Mouse (Mus musculus) limb, embryonic 13.5 days (tissue): ENCODE results near the gene St6galnac6. TPM values are rescaled to one million over a fixed set of nuclear protein-coding genes. Genes with fewer than 3 reads are reported as not detected.

ENCODE experiments used
- ATAC-seq: fragments of 200-750 bp; cut with Nextera tagmentation; 2 replicates; pipeline ENCODE4 v1.8.0; 2017; ENCODE audit warnings: low read depth, moderate number of reproducible peaks, moderate TSS enrichment; ENCODE audit not compliant: low FRiP score
- H3K27ac ChIP-seq: fragments of 300-500 bp; sonication (generic); 2 replicates; pipeline ENCODE4 v1.5.1; 2015; ENCODE audit warnings: inconsistent platforms, mild to moderate bottlenecking, moderate library complexity
- H3K27me3 ChIP-seq: fragments of 300-500 bp; sonication (generic); 2 replicates; pipeline ENCODE4 v1.6.1; 2015; ENCODE audit warnings: mild to moderate bottlenecking, inconsistent platforms
- H3K36me3 ChIP-seq: fragments of 300-500 bp; sonication (generic); 2 replicates; pipeline ENCODE4 v1.6.1; 2015; ENCODE audit warnings: inconsistent platforms, mild to moderate bottlenecking, moderate library complexity
- H3K4me1 ChIP-seq: fragments of 300-500 bp; sonication (generic); 2 replicates; pipeline ENCODE4 v1.6.1; 2015; ENCODE audit warnings: inconsistent platforms
- H3K4me2 ChIP-seq: fragments of 300-500 bp; sonication (generic); replicated peaks from 2 replicates; pipeline ENCODE4 v1.6.1; 2015; ENCODE audit warnings: inconsistent platforms, mild to moderate bottlenecking, moderate library complexity
- H3K4me3 ChIP-seq: fragments of 300-500 bp; sonication (generic); 2 replicates; pipeline ENCODE4 v1.5.1; 2015; ENCODE audit warnings: moderate library complexity, mild to moderate bottlenecking, inconsistent platforms
- H3K9ac ChIP-seq: fragments of 300-500 bp; sonication (generic); 2 replicates; pipeline ENCODE4 v1.6.1; 2015; ENCODE audit warnings: mild to moderate bottlenecking, inconsistent platforms
- H3K9me3 ChIP-seq: fragments of 300-500 bp; sonication (generic); 2 replicates; pipeline ENCODE4 v1.6.1; 2016; ENCODE audit warnings: inconsistent platforms
- WGBS: fragments of 180-500 bp; shearing (Covaris S2); methylation state at CpG from one replicate; pipeline ENCODE4 v1.1.7; 2015; 5-methylcytosine and 5-hydroxymethylcytosine counted together
- polyA plus RNA-seq: library from polyadenylated mRNA; unstranded; fragments of >200 nt; fragmentation: Nextera tagmentation; extraction: Ambion mirVana; gene quantifications from 2 replicates; pipeline ENCODE4 v1.2.1, GENCODE M21; 2015

St6galnac6 gene
- polyA plus RNA-seq, 1 experiment from 2014 or later = 29.5 TPM

DNA sequence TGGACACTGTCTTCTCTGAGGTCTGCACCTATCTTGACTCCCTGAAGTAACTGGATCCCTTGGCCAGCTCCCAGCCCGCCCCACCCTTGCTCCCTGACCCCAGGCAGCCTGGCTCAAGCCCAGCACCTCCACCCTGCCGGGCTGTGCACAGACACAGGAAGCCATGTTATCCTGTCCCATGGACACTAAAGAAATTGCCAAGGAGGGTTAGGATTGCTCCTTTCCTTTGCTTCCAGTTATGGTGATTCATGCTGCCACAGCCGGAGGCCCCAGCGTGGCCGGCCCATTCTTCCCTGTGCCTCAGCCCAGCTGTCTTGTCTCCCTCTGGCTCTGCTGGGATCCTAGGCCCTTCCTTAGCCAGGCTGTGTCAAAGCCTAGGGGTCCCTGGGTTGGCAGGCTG, 34.2 kb downstream of the St6galnac6 start:
- Histone ChIP-seq H3K4me2 (no peak overlapping the region), H3K4me3 (no peak overlapping the region), H3K27ac (peak overlapping the region; percentile 45; the same call in 1 of the 2 replicates), H3K9me3 (no peaks in the 10 kb centered on the region), H3K4me1 (peaks cover 21% of the 10 kb centered on the region), H3K27me3 (no peaks in the 10 kb centered on the region), H3K36me3 (no peaks in the 10 kb centered on the region), H3K9ac (no peak overlapping the region)
- 68% methylated on average over 5 of the region's 5 CpGs for WGBS
- no peak for ATAC-seq

DNA sequence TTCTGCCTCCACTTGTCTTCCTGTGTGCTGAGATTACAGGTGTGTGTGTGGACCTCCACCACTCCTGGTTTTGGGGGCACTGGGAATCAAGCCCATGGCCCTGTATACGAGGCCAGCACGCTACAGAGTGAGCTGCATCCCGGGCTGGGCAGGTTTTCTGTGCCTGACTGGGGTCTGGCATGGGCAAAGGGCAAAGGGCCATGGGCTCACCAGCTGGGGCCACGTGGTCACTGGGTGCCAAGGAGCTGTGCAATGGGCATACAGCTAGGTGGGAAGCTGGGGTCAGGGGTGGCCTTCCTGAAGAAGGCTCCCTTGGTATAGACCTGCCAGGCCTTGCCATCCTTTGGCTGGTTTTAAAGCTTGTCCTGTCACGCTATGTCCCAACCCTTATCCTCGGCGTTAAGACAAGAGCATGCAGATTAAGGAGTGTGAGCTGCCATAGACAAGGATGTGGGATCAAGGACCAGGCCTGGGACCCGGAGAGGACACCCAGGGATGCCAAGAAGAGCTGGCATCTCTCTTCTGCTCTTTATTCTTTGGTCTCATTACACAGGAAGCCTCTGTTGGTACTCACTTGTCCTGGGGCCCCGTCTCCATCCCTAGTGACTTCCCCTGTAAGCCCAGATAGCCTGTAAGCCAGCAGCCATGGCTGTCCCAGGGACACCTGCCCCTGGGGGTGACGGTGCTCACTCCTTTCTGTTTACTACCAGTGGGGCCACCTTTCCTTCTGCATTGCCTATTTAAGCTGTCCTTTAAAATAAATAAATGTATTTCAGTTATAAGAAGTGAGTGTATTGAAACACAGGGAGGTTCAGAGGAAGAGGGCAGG, 35.0 kb downstream of the St6galnac6 start:
- peaks cover 13% of the 10 kb centered on the region for H3K4me1 ChIP-seq
- H3K4me3 ChIP-seq = no peak overlapping the region
- no peak overlapping the region for H3K27ac ChIP-seq
- no peak overlapping the region for H3K9ac ChIP-seq
- H3K9me3 ChIP-seq = no peaks in the 10 kb centered on the region
- H3K27me3 ChIP-seq = no peaks in the 10 kb centered on the region
- 87% methylated on average over 10 of the region's 10 CpGs for WGBS
- no peaks in the 10 kb centered on the region for H3K36me3 ChIP-seq
- no peak overlapping the region for H3K4me2 ChIP-seq
- no peak for ATAC-seq

- Histone ChIP-seq H3K36me3 (no peaks in the 10 kb centered on the region), H3K4me2 (no peak overlapping the region), H3K27me3 (no peaks in the 10 kb centered on the region), H3K4me1 (peaks cover 10% of the 10 kb centered on the region), H3K4me3 (no peak overlapping the region), H3K27ac (peak overlapping the region; percentile 61; the same call in 1 of the 2 replicates), H3K9ac (no peak overlapping the region), H3K9me3 (no peaks in the 10 kb centered on the region)
- no peak for ATAC-seq
- WGBS = 74% methylated on average over 7 of the region's 7 CpGs
Measured at GRCm38 (mm10) chr2:32636617-32637016, 37.1 kb downstream of the St6galnac6 start.

GRCm38 (mm10) chr2:32637778-32638281, 38.3 kb downstream of the St6galnac6 start:
- Histone ChIP-seq H3K9me3 (no peaks in the 10 kb centered on the region), H3K27me3 (no peaks in the 10 kb centered on the region), H3K9ac (peak overlapping the region; percentile 48), H3K4me3 (no peak overlapping the region), H3K4me1 (peaks cover 16% of the 10 kb centered on the region), H3K27ac (peak overlapping the region; percentile 74), H3K36me3 (no peaks in the 10 kb centered on the region), H3K4me2 (peak overlapping the region; percentile 21; the same call in 1 of the 2 replicates)
- WGBS = 21% methylated on average over 11 of the region's 11 CpGs
- no peak for ATAC-seq

DNA sequence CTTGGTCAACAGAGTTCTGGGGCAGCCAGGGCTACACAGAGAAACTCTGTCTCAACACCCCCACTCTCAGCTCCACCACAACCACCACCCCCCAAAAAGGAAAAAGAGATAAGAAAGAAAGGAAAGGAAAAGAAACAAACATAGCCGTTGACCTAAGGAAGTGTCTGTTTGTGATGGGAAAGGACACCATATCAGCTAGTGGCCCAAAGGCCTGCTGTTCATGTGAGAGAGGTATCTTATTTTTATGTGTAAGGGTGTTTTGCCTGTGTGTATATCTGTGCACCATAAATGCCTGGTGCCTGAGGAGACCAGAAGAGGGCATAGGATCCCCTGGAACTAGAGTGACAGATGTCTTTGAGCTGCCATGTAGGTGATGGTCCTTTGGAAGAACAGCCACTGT, 40.1 kb downstream of the St6galnac6 start:
- Histone ChIP-seq H3K9ac (no peak overlapping the region), H3K4me1 (peaks cover 20% of the 10 kb centered on the region), H3K27ac (no peak overlapping the region), H3K4me2 (no peak overlapping the region), H3K4me3 (no peak overlapping the region), H3K27me3 (no peaks in the 10 kb centered on the region), H3K36me3 (no peaks in the 10 kb centered on the region), H3K9me3 (no peaks in the 10 kb centered on the region)
- ATAC-seq = no peak
- WGBS = 96% methylated on average over 1 of the region's 1 CpGs

GRCm38 (mm10) chr2:32640550-32641051, 41.1 kb downstream of the St6galnac6 start:
- Histone ChIP-seq H3K9ac (no peak overlapping the region; the same call in 1 of the 2 replicates), H3K27ac (no peak overlapping the region), H3K9me3 (no peaks in the 10 kb centered on the region), H3K27me3 (no peaks in the 10 kb centered on the region), H3K36me3 (no peaks in the 10 kb centered on the region), H3K4me2 (no peak overlapping the region), H3K4me3 (no peak overlapping the region), H3K4me1 (peaks cover 28% of the 10 kb centered on the region)
- no peak for ATAC-seq
- WGBS = 56% methylated on average over 6 of the region's 6 CpGs

- Histone ChIP-seq H3K4me2 (no peak overlapping the region), H3K27ac (no peak overlapping the region), H3K36me3 (no peaks in the 10 kb centered on the region), H3K9me3 (no peaks in the 10 kb centered on the region), H3K4me3 (no peak overlapping the region), H3K4me1 (peaks cover 38% of the 10 kb centered on the region), H3K9ac (no peak overlapping the region), H3K27me3 (no peaks in the 10 kb centered on the region)
- ATAC-seq = no peak
- WGBS = 85% methylated on average over 5 of the region's 5 CpGs
Measured at GRCm38 (mm10) chr2:32641810-32642209, 42.3 kb downstream of the St6galnac6 start.

DNA sequence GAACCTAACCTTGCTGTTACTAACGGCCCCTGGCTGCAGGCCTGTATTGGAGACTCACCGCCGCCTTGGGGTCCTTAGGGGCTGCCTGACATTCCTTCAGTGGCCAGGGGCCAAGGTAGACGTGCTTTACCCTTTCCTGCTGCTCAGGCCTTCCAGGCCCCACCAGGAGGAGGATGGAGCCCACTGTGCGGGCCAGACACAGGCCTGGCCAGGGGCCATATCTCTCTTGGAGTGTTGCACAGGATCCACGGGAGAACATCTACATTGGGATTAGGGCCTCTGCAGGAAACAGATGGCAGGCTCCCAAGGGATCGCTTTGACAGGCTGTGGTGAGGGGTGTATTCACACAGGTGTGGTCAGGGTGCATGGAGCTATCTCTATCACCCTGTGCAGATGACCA, 43.3 kb downstream of the St6galnac6 start:
- Histone ChIP-seq H3K4me2 (no peak overlapping the region), H3K9ac (no peak overlapping the region), H3K27me3 (no peaks in the 10 kb centered on the region), H3K4me3 (no peak overlapping the region), H3K4me1 (peaks cover 34% of the 10 kb centered on the region), H3K27ac (no peak overlapping the region), H3K36me3 (no peaks in the 10 kb centered on the region), H3K9me3 (no peaks in the 10 kb centered on the region)
- ATAC-seq = no peak
- 53% methylated on average over 7 of the region's 7 CpGs for WGBS

DNA sequence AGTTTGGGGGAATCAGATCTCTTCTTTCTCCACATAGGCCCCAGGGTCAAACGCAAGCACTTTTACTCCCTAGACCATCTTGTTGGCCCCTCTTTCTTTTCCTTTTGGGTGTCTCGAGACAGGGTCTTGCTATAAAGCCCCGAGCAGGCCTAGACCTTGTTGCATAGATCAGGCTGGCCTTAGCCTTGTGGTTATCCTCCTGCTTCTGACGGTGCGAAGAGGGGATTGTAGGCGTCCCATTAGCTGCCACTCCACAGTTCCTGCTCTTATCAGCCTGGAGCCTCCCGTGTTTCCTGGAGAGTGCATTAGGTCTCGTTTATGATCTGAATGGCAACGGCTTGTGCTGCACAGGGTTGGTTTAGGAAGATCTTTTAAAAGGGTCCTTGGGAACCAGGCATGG, 44.6 kb downstream of the St6galnac6 start:
- Histone ChIP-seq H3K27ac (no peak overlapping the region), H3K9ac (no peak overlapping the region)
- ATAC-seq = no peak

DNA sequence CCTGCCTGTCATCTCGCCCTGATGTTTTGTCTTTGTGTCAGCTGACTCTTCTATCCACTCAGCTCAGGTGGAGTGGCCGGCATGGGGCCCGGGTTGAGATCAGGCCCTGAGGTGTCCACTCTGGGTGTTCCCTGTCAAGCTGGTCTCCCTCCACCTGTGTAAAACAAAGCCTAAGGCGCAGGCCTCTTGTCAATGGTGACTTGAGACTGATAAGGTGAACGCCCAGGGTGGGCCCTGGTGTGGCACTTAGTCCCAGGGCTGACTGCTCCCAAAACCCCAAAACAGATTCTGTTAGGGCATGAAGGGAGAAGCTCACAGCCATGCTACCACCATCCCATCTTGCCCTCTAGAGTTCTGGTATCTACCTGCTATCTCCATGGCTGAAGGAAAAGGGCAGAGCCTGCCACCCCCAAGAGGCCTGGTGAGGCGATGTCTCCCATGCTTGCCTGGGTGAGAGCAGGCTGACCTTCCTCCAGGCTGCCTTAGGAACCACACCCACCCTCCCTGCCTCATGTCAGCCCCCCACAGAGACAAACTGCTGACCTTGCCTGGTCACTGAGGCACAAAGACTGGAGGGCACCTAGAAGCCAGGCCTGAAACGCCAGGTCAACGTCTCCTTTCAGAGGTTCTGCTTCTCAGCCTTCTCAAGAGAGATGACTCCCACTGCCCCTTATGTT, 45.4 kb downstream of the St6galnac6 start:
- H3K36me3 ChIP-seq = no peaks in the 10 kb centered on the region
- no peak for ATAC-seq
- H3K27me3 ChIP-seq = no peaks in the 10 kb centered on the region
- no peak overlapping the region for H3K4me2 ChIP-seq
- H3K9ac ChIP-seq = no peak overlapping the region; the same call in 1 of the 2 replicates
- H3K4me1 ChIP-seq = peaks cover 29% of the 10 kb centered on the region
- no peak overlapping the region for H3K27ac ChIP-seq
- H3K4me3 ChIP-seq = no peak overlapping the region
- no peaks in the 10 kb centered on the region for H3K9me3 ChIP-seq
- WGBS = 85% methylated on average over 8 of the region's 8 CpGs

More for the DNA sequence above, 44.6 kb downstream of the St6galnac6 start:
- 74% methylated on average over 9 of the region's 9 CpGs for WGBS
- no peak overlapping the region for H3K4me2 ChIP-seq
- H3K9me3 ChIP-seq = no peaks in the 10 kb centered on the region
- H3K36me3 ChIP-seq = no peaks in the 10 kb centered on the region
- peaks cover 29% of the 10 kb centered on the region for H3K4me1 ChIP-seq
- H3K4me3 ChIP-seq = no peak overlapping the region
- H3K27me3 ChIP-seq = no peaks in the 10 kb centered on the region

GRCm38 (mm10) chr2:32645647-32646046, 46.1 kb downstream of the St6galnac6 start:
- Histone ChIP-seq H3K4me1 (peaks cover 29% of the 10 kb centered on the region), H3K4me3 (no peak overlapping the region), H3K4me2 (no peak overlapping the region), H3K9ac (no peak overlapping the region), H3K27me3 (no peaks in the 10 kb centered on the region), H3K27ac (no peak overlapping the region), H3K36me3 (no peaks in the 10 kb centered on the region), H3K9me3 (no peaks in the 10 kb centered on the region)
- 71% methylated on average over 3 of the region's 3 CpGs for WGBS
- ATAC-seq = no peak
